Mouse (Mus musculus): ENCODE data around the gene Cyp26b1.

Cyp26b1 gene

GRCm38 (mm10) chr6:84562948-84563347 lies 30.8 kb downstream of the Cyp26b1 start:
- DNase-seq (ENCODE audit: low spot score), result no peak

- no peak for DNase-seq (ENCODE audit: low spot score)
These were observed 32.5 kb downstream of the Cyp26b1 start for GRCm38 (mm10) chr6:84561171-84561570.

- no peak for DNase-seq (ENCODE audit: low spot score)
These were observed 43.8 kb downstream of the Cyp26b1 start for GRCm38 (mm10) chr6:84549852-84550437.

- no peak for DNase-seq (ENCODE audit: low spot score)
These were observed 48.3 kb downstream of the Cyp26b1 start for GRCm38 (mm10) chr6:84545428-84545827.

GRCm38 (mm10) chr6:84544359-84544758 lies 49.3 kb downstream of the Cyp26b1 start:
- no peak for DNase-seq (ENCODE audit: low spot score)

- DNase-seq (ENCODE audit: low spot score), result no peak
These were observed 50.2 kb downstream of the Cyp26b1 start for GRCm38 (mm10) chr6:84543516-84543915.

- DNase-seq (ENCODE audit: low spot score), result no peak
These were observed 53.8 kb downstream of the Cyp26b1 start for GRCm38 (mm10) chr6:84539924-84540323.

- DNase-seq (ENCODE audit: low spot score), result no peak
These were observed 55.0 kb downstream of the Cyp26b1 start for GRCm38 (mm10) chr6:84538681-84539080.

GRCm38 (mm10) chr6:84537611-84538197 lies 56.0 kb downstream of the Cyp26b1 start:
- no peak for DNase-seq (ENCODE audit: low spot score)

- no peak for DNase-seq (ENCODE audit: low spot score)
These were observed 58.8 kb downstream of the Cyp26b1 start for GRCm38 (mm10) chr6:84534944-84535343.

- DNase-seq (ENCODE audit: low spot score), result no peak
These were observed 63.8 kb downstream of the Cyp26b1 start for GRCm38 (mm10) chr6:84529912-84530311.

GRCm38 (mm10) chr6:84524901-84525601 lies 68.7 kb downstream of the Cyp26b1 start:
- DNase-seq (ENCODE audit: low spot score), result no peak

Measured in testis, postnatal 10 days (tissue).